Mouse (Mus musculus) heart, postnatal 0 days (tissue): ENCODE data around the gene Mrpl53. TPM values are rescaled to one million over a fixed set of nuclear protein-coding genes. Genes with fewer than 3 reads are reported as not detected.

Experiments
- ATAC-seq: fragments of 200-750 bp; cut with Nextera tagmentation; 2 replicates; pipeline ENCODE4 v1.8.0; 2017; ENCODE audit warnings: low read depth, moderate number of reproducible peaks, moderate library complexity; ENCODE audit not compliant: insufficient read depth
- DNase-seq: peaks from one replicate; pipeline ENCODE4 v3.0.0-alpha.2; 2016; ENCODE audit warnings: low spot score
- H3K27ac ChIP-seq: fragments of 300-500 bp; sonication (generic); 2 replicates; pipeline ENCODE4 v1.5.1; 2014; ENCODE audit warnings: low read depth, mild to moderate bottlenecking
- H3K27me3 ChIP-seq: fragments of 300-500 bp; sonication (generic); 2 replicates; pipeline ENCODE4 v1.6.1; 2014; ENCODE audit warnings: low read length, mixed read lengths; ENCODE audit not compliant: control insufficient read depth, insufficient read depth
- H3K36me3 ChIP-seq: fragments of 300-500 bp; sonication (generic); replicated peaks from 2 replicates; pipeline ENCODE4 v1.6.1; 2014; ENCODE audit warnings: low read length, mixed read lengths; ENCODE audit not compliant: control insufficient read depth, insufficient read depth
- H3K4me1 ChIP-seq: fragments of 300-500 bp; sonication (generic); 2 replicates; pipeline ENCODE4 v1.6.1; 2014; ENCODE audit warnings: antibody characterized with exemption; ENCODE audit not compliant: control insufficient read depth, insufficient read depth
- H3K4me2 ChIP-seq: fragments of 300-500 bp; sonication (generic); 2 replicates; pipeline ENCODE4 v1.6.1; 2014; ENCODE audit warnings: low read depth, mild to moderate bottlenecking, low read length, moderate library complexity
- H3K4me3 ChIP-seq: fragments of 300-500 bp; sonication (generic); 2 replicates; pipeline ENCODE4 v1.5.1; 2014; ENCODE audit warnings: low read depth, low read length
- H3K9ac ChIP-seq: fragments of 300-500 bp; sonication (generic); replicated peaks from 2 replicates; pipeline ENCODE4 v1.6.1; 2014; ENCODE audit warnings: low read depth, low read length, mixed read lengths
- H3K9me3 ChIP-seq: fragments of 300-500 bp; sonication (generic); replicated peaks from 2 replicates; pipeline ENCODE4 v1.6.1; 2016; ENCODE audit warnings: low read length; ENCODE audit not compliant: control insufficient read depth
- CTCF ChIP-seq: IDR thresholded peaks from 2 replicates; pipeline ENCODE4 v1.5.1; 2016; ENCODE audit warnings: antibody characterized with exemption, control low read depth, low read depth
- EP300 ChIP-seq: IDR thresholded peaks from 2 replicates; pipeline ENCODE4 v1.6.1; 2016; ENCODE audit warnings: antibody characterized with exemption, low read depth
- WGBS: fragments of 180-500 bp; shearing (Covaris S2); extraction: QIAGEN DNeasy Blood & Tissue Kit; methylation state at CpG from one replicate; pipeline ENCODE4 v1.1.7; 2014; 5-methylcytosine and 5-hydroxymethylcytosine counted together
- polyA plus RNA-seq: library from polyadenylated mRNA; unstranded; fragments of >200 nt; fragmentation: Nextera tagmentation; extraction: Ambion mirVana; gene quantifications from 2 replicates; pipeline ENCODE4 v1.2.1, GENCODE M21; 2015
- total RNA-seq: library from RNA; depleted of rRNA; stranded (reverse); fragments of >200 nt; gene quantifications from 2 replicates; pipeline ENCODE4 v1.2.3, GENCODE M21; 2014; ENCODE audit warnings: low replicate concordance

Mrpl53 gene
- total and polyA plus RNA-seq, 2 experiments from 2014 or later: 156 to 242 TPM

GRCm38 (mm10) chr6:83145805-83146204, 37.0 kb downstream of the Mrpl53 start:
- Histone ChIP-seq H3K27ac (peak overlapping the region; percentile 52), H3K27me3 (no peaks in the 10 kb centered on the region), H3K4me1 (peaks cover 18% of the 10 kb centered on the region; the same call in 1 of the 2 replicates), H3K4me2 (peak overlapping the region; percentile 16; the same call in 1 of the 2 replicates), H3K36me3 (peaks cover 26% of the 10 kb centered on the region), H3K4me3 (no peak overlapping the region), H3K9me3 (no peaks in the 10 kb centered on the region), H3K9ac (no peak overlapping the region; the same call in 1 of the 2 replicates)
- WGBS: 61% methylated on average over 9 of the region's 9 CpGs
- no peak for ATAC-seq
- no peak for TF ChIP-seq CTCF
- no peak for TF ChIP-seq EP300
- no peak for DNase-seq

GRCm38 (mm10) chr6:83147280-83147679, 38.4 kb downstream of the Mrpl53 start:
- Histone ChIP-seq H3K27me3 (no peaks in the 10 kb centered on the region), H3K4me2 (no peak overlapping the region), H3K36me3 (peaks cover 32% of the 10 kb centered on the region), H3K4me1 (peaks cover 6% of the 10 kb centered on the region; the same call in 1 of the 2 replicates), H3K9ac (no peak overlapping the region), H3K9me3 (no peaks in the 10 kb centered on the region), H3K27ac (no peak overlapping the region), H3K4me3 (no peak overlapping the region)
- TF ChIP-seq CTCF: no peak
- TF ChIP-seq EP300: no peak
- DNase-seq: no peak
- WGBS: 58% methylated on average over 7 of the region's 7 CpGs
- no peak for ATAC-seq

- Histone ChIP-seq H3K4me2 (no peak overlapping the region), H3K27me3 (no peaks in the 10 kb centered on the region), H3K27ac (no peak overlapping the region), H3K4me3 (no peak overlapping the region), H3K9ac (no peak overlapping the region), H3K36me3 (peaks cover 36% of the 10 kb centered on the region), H3K4me1 (0 out of 2 replicates have a peak, but pooled peaks cover 4% of the 10 kb centered on the region), H3K9me3 (no peaks in the 10 kb centered on the region)
- ATAC-seq (no peak), DNase-seq (no peak)
- TF ChIP-seq EP300 (no peak), CTCF (no peak)
- 41% methylated on average over 8 of the region's 8 CpGs for WGBS
Measured at GRCm38 (mm10) chr6:83151721-83152120, 42.9 kb downstream of the Mrpl53 start.

- Histone ChIP-seq H3K4me2 (no peak overlapping the region), H3K9ac (no peak overlapping the region)
- ATAC-seq: no peak
Measured at GRCm38 (mm10) chr6:83153038-83153437, 44.2 kb downstream of the Mrpl53 start.

GRCm38 (mm10) chr6:83153485-83153884, 44.6 kb downstream of the Mrpl53 start:
- H3K4me3 ChIP-seq: no peak overlapping the region
- peaks cover 26% of the 10 kb centered on the region; the same call in 1 of the 2 replicates for H3K36me3 ChIP-seq
- H3K9me3 ChIP-seq: no peaks in the 10 kb centered on the region
- no peak overlapping the region for H3K27ac ChIP-seq
- ATAC-seq: no peak
- H3K4me1 ChIP-seq: 0 out of 2 replicates have a peak, but pooled peaks cover 4% of the 10 kb centered on the region
- 62% methylated on average over 5 of the region's 5 CpGs for WGBS
- no peak for DNase-seq
- no peak for TF ChIP-seq EP300
- TF ChIP-seq CTCF: no peak
- H3K9ac ChIP-seq: no peak overlapping the region
- no peak overlapping the region for H3K4me2 ChIP-seq
- H3K27me3 ChIP-seq: no peaks in the 10 kb centered on the region

More at GRCm38 (mm10) chr6:83153038-83153437, 44.2 kb downstream of the Mrpl53 start:
- Histone ChIP-seq H3K4me3 (no peak overlapping the region), H3K27me3 (no peaks in the 10 kb centered on the region), H3K9me3 (no peaks in the 10 kb centered on the region), H3K36me3 (peaks cover 28% of the 10 kb centered on the region; the same call in 1 of the 2 replicates), H3K4me1 (0 out of 2 replicates have a peak, but pooled peaks cover 4% of the 10 kb centered on the region), H3K27ac (no peak overlapping the region)
- 82% methylated on average over 12 of the region's 12 CpGs for WGBS
- DNase-seq: no peak
- TF ChIP-seq CTCF (no peak), EP300 (no peak)

- ATAC-seq (peak; percentile 11; the same call in 1 of the 2 replicates), DNase-seq (no peak)
- peaks cover 7% of the 10 kb centered on the region for H3K27me3 ChIP-seq
Measured at GRCm38 (mm10) chr6:83155552-83156238, 46.9 kb downstream of the Mrpl53 start.

More at GRCm38 (mm10) chr6:83155552-83156238, 46.9 kb downstream of the Mrpl53 start:
- H3K4me3 ChIP-seq: peak overlapping the region; percentile 48
- H3K9ac ChIP-seq: no peak overlapping the region
- 10% methylated on average over 23 of the region's 23 CpGs for WGBS
- H3K4me2 ChIP-seq: peak overlapping the region; percentile 74
- TF ChIP-seq EP300 (no peak), CTCF (no peak)
- H3K9me3 ChIP-seq: no peaks in the 10 kb centered on the region
- H3K4me1 ChIP-seq: 0 out of 2 replicates have a peak, but pooled peaks cover 4% of the 10 kb centered on the region
- 0 out of 2 replicates have a peak, but pooled peaks cover 10% of the 10 kb centered on the region for H3K36me3 ChIP-seq
- H3K27ac ChIP-seq: no peak overlapping the region
